Mouse (Mus musculus): ENCODE data around the gene Sec24c. TPM values are rescaled to one million over a fixed set of nuclear protein-coding genes. Genes with fewer than 3 reads are reported as not detected.

Gene Sec24c
- polyA plus RNA-seq, 1 experiment from 2014 or later = 52.2 TPM

DNA sequence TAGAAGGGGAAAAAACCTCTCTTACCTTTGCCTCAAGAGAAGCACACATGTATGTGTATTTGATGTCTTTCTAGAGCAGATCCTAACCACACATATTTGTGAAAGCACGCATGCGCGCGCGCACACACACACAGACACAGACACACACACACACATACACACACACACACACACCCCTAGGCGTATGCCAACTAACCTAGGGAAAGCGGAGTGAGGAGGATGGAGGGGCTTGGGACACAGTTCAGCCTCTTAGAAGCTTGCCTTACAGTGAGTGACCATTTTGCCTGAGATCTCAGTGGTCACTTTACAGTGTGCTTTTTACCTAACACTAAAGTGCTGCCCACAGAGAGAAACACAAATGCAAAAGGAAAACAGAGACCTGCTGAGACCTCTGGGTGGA, 14.4 kb upstream of the Sec24c start:
- no peak for DNase-seq (ENCODE audit: low spot score)

GRCm38 (mm10) chr14:20660827-20661660, 13.1 kb upstream of the Sec24c start:
- DNase-seq (ENCODE audit: low spot score) = peak; percentile 95

DNA sequence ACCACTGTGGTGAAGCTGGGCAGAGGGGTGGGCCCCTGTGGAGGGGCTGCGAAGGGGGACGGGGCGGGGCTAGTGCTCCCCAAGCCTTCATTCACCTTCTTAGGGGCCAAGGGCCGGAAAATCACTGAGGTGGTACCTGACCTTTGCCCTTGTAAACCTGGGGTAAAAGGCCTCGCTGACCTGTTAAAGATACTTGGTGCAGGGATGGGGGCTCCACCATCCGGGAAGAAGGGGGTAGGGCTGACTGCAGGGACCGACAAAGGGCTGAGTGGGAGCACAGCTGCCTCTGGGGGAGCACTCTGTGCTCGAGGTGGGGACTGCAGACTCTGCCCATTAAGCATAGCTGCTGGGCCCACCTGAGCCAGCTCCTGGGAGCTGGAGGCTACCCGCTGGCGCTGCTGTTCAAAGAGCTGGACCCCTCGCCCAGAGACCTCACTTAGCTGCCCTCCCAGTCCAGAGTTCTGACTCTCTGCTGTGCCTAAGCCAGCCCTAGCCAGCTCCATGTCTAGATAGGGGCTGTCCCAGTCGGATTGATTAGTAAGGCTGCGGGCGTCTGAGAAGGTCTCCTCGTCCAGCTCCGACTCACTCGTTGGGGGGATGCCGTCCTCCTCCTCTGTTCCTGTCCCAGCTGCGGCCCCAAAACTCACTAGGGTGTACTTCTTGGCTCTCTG, 12.3 kb upstream of the Sec24c start:
- no peak for DNase-seq (ENCODE audit: low spot score)

GRCm38 (mm10) chr14:20662740-20663139, 11.4 kb upstream of the Sec24c start:
- no peak for DNase-seq (ENCODE audit: low spot score)

DNA sequence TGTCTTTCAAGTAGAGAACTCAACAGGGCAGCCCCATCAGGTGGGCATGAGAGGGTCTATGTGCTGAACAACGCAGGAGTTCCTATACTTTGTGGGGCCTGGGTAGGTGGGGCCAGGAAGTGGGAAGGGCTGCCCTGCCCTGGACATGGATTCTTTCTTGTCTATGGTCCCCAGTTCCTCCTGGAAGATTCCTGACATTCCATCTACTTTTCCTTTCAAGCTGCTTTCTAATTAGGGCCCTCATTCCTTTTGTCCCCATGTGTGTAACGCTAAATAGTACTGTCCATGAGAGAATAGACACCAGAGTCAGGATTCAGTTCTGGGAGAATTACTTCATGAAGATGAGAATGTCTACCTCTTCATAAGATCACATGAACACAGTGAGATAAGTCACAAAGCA, 10.5 kb upstream of the Sec24c start:
- DNase-seq (ENCODE audit: low spot score) = no peak

- peak; percentile 38 for DNase-seq (ENCODE audit: low spot score)
Measured at GRCm38 (mm10) chr14:20664436-20664835, 9.7 kb upstream of the Sec24c start.

- no peak for DNase-seq (ENCODE audit: low spot score)
Measured at GRCm38 (mm10) chr14:20667469-20667868, 6.6 kb upstream of the Sec24c start.

- DNase-seq (ENCODE audit: low spot score) = no peak
Measured at GRCm38 (mm10) chr14:20668154-20668810, 5.8 kb upstream of the Sec24c start, which contains the start of gene Synpo2l. Gene Synpo2l, minus strand, starts transcription at chr14:20668354.

GRCm38 (mm10) chr14:20672990-20673389, 1.1 kb upstream of the Sec24c start:
- DNase-seq (ENCODE audit: low spot score) = peak; percentile 57

DNA sequence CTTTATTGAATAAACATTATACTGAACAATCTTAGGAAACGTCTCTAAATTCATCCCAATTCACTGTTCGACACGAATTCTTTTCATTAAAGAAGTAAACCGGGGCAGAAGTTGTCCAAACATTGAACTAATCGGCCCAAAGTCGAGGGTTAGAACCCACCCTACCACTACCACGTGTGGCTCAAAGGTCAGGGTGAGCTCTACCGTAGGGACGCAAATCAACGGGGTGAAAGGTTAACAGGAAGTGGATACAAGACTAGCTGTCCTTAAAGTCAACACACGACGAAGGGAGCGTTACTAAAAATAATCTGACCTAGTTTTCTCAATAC, 409 bp upstream of the Sec24c start:
- no peak for DNase-seq (ENCODE audit: low spot score)

GRCm38 (mm10) chr14:20677906-20678305, 3.8 kb downstream of the Sec24c start:
- DNase-seq (ENCODE audit: low spot score) = no peak

DNA sequence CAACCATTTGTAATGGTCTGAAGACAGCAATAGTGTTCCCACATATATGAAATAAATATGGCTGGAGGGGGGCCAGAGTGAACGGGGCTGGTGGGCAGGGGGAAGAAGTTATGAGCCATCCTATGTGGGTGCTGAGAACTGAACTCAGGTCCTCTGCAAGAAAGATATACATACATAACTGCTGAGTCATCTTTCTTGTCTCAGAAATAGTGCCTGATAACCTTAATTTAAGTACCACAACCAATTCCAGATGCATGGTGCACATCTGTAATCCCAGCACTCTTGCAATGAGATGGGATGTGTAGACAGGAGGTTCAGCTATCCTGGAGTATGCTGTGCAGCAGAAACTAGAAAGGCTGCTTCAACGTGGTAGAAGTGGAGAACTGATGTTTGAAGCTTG, 7.6 kb downstream of the Sec24c start:
- DNase-seq (ENCODE audit: low spot score) = no peak

GRCm38 (mm10) chr14:20682498-20682897, 8.4 kb downstream of the Sec24c start:
- DNase-seq (ENCODE audit: low spot score) = peak; percentile 78

GRCm38 (mm10) chr14:20686576-20686975, 12.5 kb downstream of the Sec24c start:
- DNase-seq (ENCODE audit: low spot score) = no peak

- DNase-seq (ENCODE audit: low spot score) = no peak
Measured at GRCm38 (mm10) chr14:20689009-20689408, 14.9 kb downstream of the Sec24c start.

- DNase-seq (ENCODE audit: low spot score) = no peak
Measured at GRCm38 (mm10) chr14:20691772-20692171, 17.7 kb downstream of the Sec24c start.

- no peak for DNase-seq (ENCODE audit: low spot score)
Measured at GRCm38 (mm10) chr14:20693589-20694101, 19.5 kb downstream of the Sec24c start.

GRCm38 (mm10) chr14:20694185-20694883, 20.2 kb downstream of the Sec24c start:
- DNase-seq (ENCODE audit: low spot score) = no peak

GRCm38 (mm10) chr14:20694884-20695760, 21.0 kb downstream of the Sec24c start, which contains the start of gene Fut11:
Gene Fut11, plus strand, starts transcription at chr14:20694968.
- peak; percentile 89 for DNase-seq (ENCODE audit: low spot score)

All from thymus, postnatal 0 days (tissue).